Mouse (Mus musculus): ENCODE measurements at regions not wholly inside any gene's neighbourhood (a gene's known extent, or its start where the extent isn't known, plus 50 kb on each side); places are given as distances from the start of the nearest gene placed in this dataset.

GRCm38 (mm10) chr2:167786951-167787350 is 97.3 kb upstream of the Tmem189 start:
- no peak for ATAC-seq (ENCODE audit: low FRiP score)
- Histone ChIP-seq H3K36me3 (replicated peaks) (no peaks in the 10 kb centered on the region), H3K27ac (no peak overlapping the region), H3K9ac (no peak overlapping the region), H3K9me3 (no peaks in the 10 kb centered on the region), H3K4me1 (peaks cover 8% of the 10 kb centered on the region), H3K4me2 (no peak overlapping the region), H3K27me3 (0 out of 2 replicates have a peak, but pooled peaks cover 5% of the 10 kb centered on the region), H3K4me3 (replicated peaks) (no peak overlapping the region)
- WGBS: 90% methylated on average over 5 of the region's 5 CpGs

GRCm38 (mm10) chr2:167784353-167784752 is 94.7 kb upstream of the Tmem189 start:
- no peak overlapping the region for H3K9ac ChIP-seq
- whole genome bisulfite sequencing: 90% methylated on average over 13 of the region's 13 CpGs
- H3K9me3 ChIP-seq: no peaks in the 10 kb centered on the region
- H3K27me3 ChIP-seq: no peaks in the 10 kb centered on the region
- no peaks in the 10 kb centered on the region for H3K36me3 ChIP-seq (replicated peaks)
- no peak overlapping the region for H3K27ac ChIP-seq
- no peak overlapping the region for H3K4me2 ChIP-seq
- ATAC-seq (ENCODE audit: low FRiP score): no peak
- peaks cover 8% of the 10 kb centered on the region for H3K4me1 ChIP-seq
- H3K4me3 ChIP-seq (replicated peaks): no peak overlapping the region

GRCm38 (mm10) chr2:167783374-167783773 is 93.8 kb upstream of the Tmem189 start:
- H3K27ac ChIP-seq: no peak overlapping the region
- no peak overlapping the region for H3K9ac ChIP-seq
- no peak for ATAC-seq (ENCODE audit: low FRiP score)
- H3K9me3 ChIP-seq: no peaks in the 10 kb centered on the region
- H3K4me3 ChIP-seq (replicated peaks): no peak overlapping the region
- H3K36me3 ChIP-seq (replicated peaks): no peaks in the 10 kb centered on the region
- WGBS: 78% methylated on average over 3 of the region's 3 CpGs
- H3K4me1 ChIP-seq: peaks cover 15% of the 10 kb centered on the region
- H3K4me2 ChIP-seq: no peak overlapping the region
- H3K27me3 ChIP-seq: no peaks in the 10 kb centered on the region

- Histone ChIP-seq H3K27ac (no peak overlapping the region), H3K4me3 (replicated peaks) (no peak overlapping the region), H3K36me3 (replicated peaks) (no peaks in the 10 kb centered on the region), H3K27me3 (no peaks in the 10 kb centered on the region), H3K4me1 (peaks cover 24% of the 10 kb centered on the region), H3K9me3 (no peaks in the 10 kb centered on the region), H3K9ac (no peak overlapping the region), H3K4me2 (peak overlapping the region; percentile 15; the same call in 1 of the 2 replicates)
- WGBS: 41% methylated on average over 27 of the region's 27 CpGs
- ATAC-seq (ENCODE audit: low FRiP score): no peak; the same call in 1 of the 2 replicates
These were observed 92.8 kb upstream of the Tmem189 start for GRCm38 (mm10) chr2:167782231-167782999.

DNA sequence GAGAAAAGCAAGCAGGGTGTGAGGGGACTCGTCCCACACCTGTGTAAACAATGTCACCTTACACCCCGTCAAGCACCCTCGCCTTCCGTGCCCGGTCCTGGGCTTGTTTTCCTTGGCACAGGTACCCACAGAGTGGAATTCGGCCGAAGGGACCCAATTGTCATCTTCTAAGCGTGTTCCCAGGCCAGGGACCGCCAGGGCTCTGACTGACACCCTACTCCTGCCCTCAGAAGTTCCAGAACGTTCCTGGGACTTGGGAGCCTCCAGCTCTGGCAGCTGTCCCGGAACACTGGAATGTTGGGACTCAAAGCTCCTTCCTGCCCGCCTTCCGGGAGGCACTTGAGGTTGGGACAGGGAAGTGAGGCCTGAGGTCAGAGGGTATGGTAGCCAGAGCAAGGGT is 91.9 kb upstream of the Tmem189 start:
- WGBS: 83% methylated on average over 13 of the region's 13 CpGs
- no peak overlapping the region for H3K4me2 ChIP-seq
- H3K4me3 ChIP-seq (replicated peaks): no peak overlapping the region
- H3K9ac ChIP-seq: no peak overlapping the region
- peaks cover 34% of the 10 kb centered on the region for H3K4me1 ChIP-seq
- ATAC-seq (ENCODE audit: low FRiP score): no peak
- H3K27ac ChIP-seq: no peak overlapping the region
- no peaks in the 10 kb centered on the region for H3K27me3 ChIP-seq
- H3K9me3 ChIP-seq: no peaks in the 10 kb centered on the region
- no peaks in the 10 kb centered on the region for H3K36me3 ChIP-seq (replicated peaks)

DNA sequence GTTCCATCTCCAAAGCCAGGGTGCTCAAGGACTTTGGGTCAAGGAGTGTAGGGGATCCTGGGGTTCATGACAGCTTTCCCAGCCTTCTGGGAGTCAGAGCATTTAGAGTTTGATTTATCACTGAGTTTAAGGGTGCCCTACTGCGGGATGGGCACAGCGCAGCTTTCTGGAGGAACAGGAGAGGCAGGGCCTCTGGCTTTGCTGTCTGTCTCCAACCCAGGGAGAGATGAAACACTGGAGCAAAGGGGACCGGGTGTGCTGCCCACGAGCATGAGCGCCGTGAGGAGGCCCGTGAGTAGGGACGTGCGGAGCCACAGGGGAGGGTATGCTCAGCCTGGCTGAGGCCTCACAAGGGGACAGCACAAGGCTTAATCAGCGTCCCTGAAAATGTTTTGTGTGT is 89.1 kb upstream of the Tmem189 start:
- Histone ChIP-seq H3K4me3 (replicated peaks) (no peak overlapping the region), H3K36me3 (replicated peaks) (no peaks in the 10 kb centered on the region), H3K27me3 (0 out of 2 replicates have a peak, but pooled peaks cover 3% of the 10 kb centered on the region), H3K9me3 (no peaks in the 10 kb centered on the region), H3K9ac (0 out of 2 replicates have a peak overlapping the region, but pooled peaks have one; percentile 70), H3K4me1 (peaks cover 40% of the 10 kb centered on the region), H3K27ac (no peak overlapping the region), H3K4me2 (peak overlapping the region; percentile 84; the same call in 1 of the 2 replicates)
- no peak for ATAC-seq (ENCODE audit: low FRiP score)
- 72% methylated on average over 10 of the region's 10 CpGs for WGBS

GRCm38 (mm10) chr2:167778271-167778670 is 88.6 kb upstream of the Tmem189 start:
- Histone ChIP-seq H3K4me3 (replicated peaks) (peak overlapping the region; percentile 61), H3K9me3 (no peaks in the 10 kb centered on the region), H3K36me3 (replicated peaks) (no peaks in the 10 kb centered on the region), H3K27me3 (0 out of 2 replicates have a peak, but pooled peaks cover 3% of the 10 kb centered on the region), H3K27ac (no peak overlapping the region), H3K9ac (peak overlapping the region; percentile 70; the same call in 1 of the 2 replicates), H3K4me1 (peaks cover 40% of the 10 kb centered on the region), H3K4me2 (peak overlapping the region; percentile 84)
- 57% methylated on average over 4 of the region's 4 CpGs for WGBS
- no peak for ATAC-seq (ENCODE audit: low FRiP score)

DNA sequence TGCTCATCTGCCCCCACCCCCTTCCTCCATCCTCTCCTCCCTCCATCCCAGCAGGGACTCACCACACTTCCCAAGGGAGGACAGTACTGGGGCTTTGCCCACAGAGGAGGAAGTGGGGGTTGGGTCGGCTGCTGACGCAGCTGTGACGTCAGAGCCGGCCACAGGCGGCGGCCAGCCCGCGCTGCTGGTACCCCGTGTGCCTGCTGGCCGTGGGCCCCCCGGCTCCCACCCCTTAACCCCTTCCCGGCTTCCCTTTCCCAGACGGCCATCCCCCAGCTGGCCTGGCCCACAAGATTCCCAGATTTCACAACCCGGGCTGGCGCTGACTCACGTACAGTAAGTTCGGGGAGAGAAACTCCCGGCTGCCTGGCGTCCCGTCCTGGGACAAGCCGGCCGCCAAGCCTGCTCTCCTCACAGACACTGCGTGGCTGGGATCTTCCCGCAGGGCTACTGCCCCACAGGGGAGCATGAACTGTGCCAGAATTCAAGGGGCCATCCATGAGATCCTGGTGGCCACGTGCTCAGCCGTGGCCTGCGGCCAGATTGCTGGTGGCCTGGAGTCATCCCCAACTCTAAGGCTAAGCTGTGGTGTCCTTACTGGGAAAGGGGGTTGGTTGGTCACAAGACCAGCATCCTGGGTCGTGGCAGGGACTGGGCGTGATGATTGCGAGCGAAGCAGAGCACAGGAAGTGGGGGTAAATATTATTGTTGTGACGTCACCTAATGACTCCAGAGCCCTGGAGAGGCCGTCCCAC is 87.9 kb upstream of the Tmem189 start:
- Histone ChIP-seq H3K27ac (peak overlapping the region; percentile 65; the same call in 1 of the 2 replicates), H3K4me1 (peaks cover 35% of the 10 kb centered on the region), H3K4me2 (peak overlapping the region; percentile 84), H3K9ac (peak overlapping the region; percentile 70), H3K9me3 (no peaks in the 10 kb centered on the region), H3K27me3 (0 out of 2 replicates have a peak, but pooled peaks cover 3% of the 10 kb centered on the region), H3K36me3 (replicated peaks) (no peaks in the 10 kb centered on the region), H3K4me3 (replicated peaks) (peak overlapping the region; percentile 61)
- ATAC-seq (ENCODE audit: low FRiP score): peak; percentile 90
- WGBS: 2% methylated on average over 33 of the region's 33 CpGs

DNA sequence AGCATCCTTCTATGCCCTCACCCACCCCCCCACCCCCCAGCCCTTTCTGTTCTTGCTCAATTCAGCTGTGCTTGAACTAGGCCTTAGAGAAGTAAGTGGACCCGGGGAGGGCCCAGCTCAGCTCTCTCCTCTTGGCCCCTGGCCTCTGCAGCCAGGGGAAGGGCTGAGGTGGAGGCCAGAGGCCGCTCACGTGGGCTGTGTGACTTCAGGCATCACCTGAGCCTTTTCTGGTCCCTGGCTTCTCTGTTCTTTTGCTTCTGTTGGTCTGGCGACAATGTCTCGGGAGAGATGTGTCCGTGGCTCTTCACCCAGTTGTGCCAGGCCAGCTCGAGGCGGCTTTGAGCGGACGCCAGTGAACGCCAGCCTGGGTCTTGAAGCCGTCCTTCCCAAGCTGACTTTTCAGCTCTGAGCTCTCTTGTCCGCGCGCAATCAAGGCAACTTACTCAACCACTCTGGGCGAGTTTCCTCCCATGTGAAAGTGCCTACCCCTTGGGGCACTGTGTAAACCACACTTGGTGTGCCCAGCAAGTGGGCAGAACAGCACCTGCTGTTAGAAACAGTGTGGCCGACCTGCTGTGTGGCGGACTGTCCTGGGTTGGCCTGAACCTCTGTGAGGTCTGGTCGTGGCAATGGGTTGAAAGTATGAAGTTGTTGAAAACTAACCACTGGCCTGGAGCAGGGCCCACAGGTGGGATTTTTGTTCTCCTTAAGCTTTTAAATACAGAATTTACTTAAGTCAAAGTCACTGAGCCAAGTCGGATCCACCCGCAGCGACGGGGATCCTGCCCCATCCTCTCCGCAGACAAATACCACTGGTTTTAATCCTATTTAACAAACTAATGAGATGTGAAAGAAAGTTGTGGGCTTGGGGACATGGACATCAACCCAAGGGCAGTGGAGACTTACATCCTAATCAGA is 86.9 kb upstream of the Tmem189 start:
- WGBS: 67% methylated on average over 24 of the region's 24 CpGs
- ATAC-seq (ENCODE audit: low FRiP score): no peak
- peak overlapping the region; percentile 84 for H3K4me2 ChIP-seq
- no peak overlapping the region for H3K27ac ChIP-seq
- H3K9me3 ChIP-seq: no peaks in the 10 kb centered on the region
- H3K4me1 ChIP-seq: peaks cover 31% of the 10 kb centered on the region
- no peak overlapping the region for H3K9ac ChIP-seq
- 0 out of 2 replicates have a peak, but pooled peaks cover 3% of the 10 kb centered on the region for H3K27me3 ChIP-seq
- H3K36me3 ChIP-seq (replicated peaks): no peaks in the 10 kb centered on the region
- H3K4me3 ChIP-seq (replicated peaks): peak overlapping the region; percentile 61

DNA sequence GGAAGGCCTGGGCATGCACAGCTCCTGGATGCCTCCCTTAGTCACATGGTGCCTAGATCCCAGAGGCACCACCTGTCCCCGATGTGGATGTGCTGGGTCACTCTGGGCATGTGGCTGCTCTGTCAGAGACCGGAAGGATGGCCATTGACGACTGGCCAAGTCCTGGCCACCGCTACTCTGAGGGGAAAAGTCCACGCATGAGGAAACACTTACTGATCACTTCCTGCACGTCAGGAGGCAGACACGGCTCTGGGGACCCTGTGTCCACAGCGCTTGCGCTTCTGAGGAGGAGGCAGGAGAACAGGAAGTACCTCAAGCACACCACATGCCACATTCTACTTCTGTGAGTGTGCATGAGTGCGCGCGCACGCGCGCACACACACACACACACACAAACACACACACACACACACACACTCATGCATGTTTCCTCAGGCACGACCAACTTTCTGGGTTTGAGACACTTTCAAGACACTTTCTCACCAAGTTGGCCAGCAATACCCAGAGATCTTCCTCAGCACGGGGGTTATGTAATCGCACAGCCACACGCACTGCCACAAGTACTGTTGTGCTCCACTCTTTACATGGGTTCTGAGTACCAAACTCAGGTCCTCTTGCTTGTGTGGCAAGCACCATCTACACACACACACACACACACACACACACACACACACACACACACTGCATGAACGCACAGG is 85.7 kb upstream of the Tmem189 start:
- Histone ChIP-seq H3K27ac (no peak overlapping the region), H3K27me3 (0 out of 2 replicates have a peak, but pooled peaks cover 3% of the 10 kb centered on the region), H3K9ac (no peak overlapping the region), H3K36me3 (replicated peaks) (no peaks in the 10 kb centered on the region), H3K4me2 (no peak overlapping the region), H3K4me1 (peaks cover 31% of the 10 kb centered on the region), H3K9me3 (no peaks in the 10 kb centered on the region), H3K4me3 (replicated peaks) (no peak overlapping the region)
- WGBS: 76% methylated on average over 20 of the region's 20 CpGs
- ATAC-seq (ENCODE audit: low FRiP score): no peak

GRCm38 (mm10) chr2:167774806-167775179 is 85.2 kb upstream of the Tmem189 start:
- Histone ChIP-seq H3K4me3 (replicated peaks) (no peak overlapping the region), H3K27me3 (0 out of 2 replicates have a peak, but pooled peaks cover 3% of the 10 kb centered on the region), H3K36me3 (replicated peaks) (no peaks in the 10 kb centered on the region), H3K9me3 (no peaks in the 10 kb centered on the region), H3K4me2 (no peak overlapping the region), H3K27ac (no peak overlapping the region), H3K9ac (0 out of 2 replicates have a peak overlapping the region, but pooled peaks have one; percentile 18), H3K4me1 (peaks cover 31% of the 10 kb centered on the region)
- ATAC-seq (ENCODE audit: low FRiP score): no peak
- 19% methylated on average over 10 of the region's 10 CpGs for WGBS

All from forebrain, embryonic 12.5 days (tissue).